Mouse (Mus musculus) limb, embryonic 11.5 days (tissue): ENCODE results near the gene Trnp1. TPM values are rescaled to one million over a fixed set of nuclear protein-coding genes. Genes with fewer than 3 reads are reported as not detected.

Experiments
- ATAC-seq: fragments of 200-750 bp; cut with Nextera tagmentation; 2 replicates; pipeline ENCODE4 v1.8.0; 2017; ENCODE audit warnings: low read depth; ENCODE audit not compliant: insufficient number of reproducible peaks, low FRiP score, low TSS enrichment
- DNase-seq: peaks from one replicate; pipeline ENCODE4 v3.0.0-alpha.2; 2015; ENCODE audit warnings: low spot score
- H3K27ac ChIP-seq: fragments of 300-500 bp; sonication (generic); replicated peaks from 2 replicates; pipeline ENCODE4 v1.5.1; 2014; ENCODE audit warnings: low read depth, mild to moderate bottlenecking, low read length
- H3K27me3 ChIP-seq: fragments of 300-500 bp; sonication (generic); 2 replicates; pipeline ENCODE4 v1.6.1; 2014; ENCODE audit warnings: mild to moderate bottlenecking, low read length, mixed read lengths; ENCODE audit not compliant: control insufficient read depth, insufficient read depth
- H3K36me3 ChIP-seq: fragments of 300-500 bp; sonication (generic); 2 replicates; pipeline ENCODE4 v1.6.1; 2014; ENCODE audit warnings: mild to moderate bottlenecking, low read length, moderate library complexity, mixed read lengths; ENCODE audit not compliant: control insufficient read depth, insufficient read depth
- H3K4me1 ChIP-seq: fragments of 300-500 bp; sonication (generic); 2 replicates; pipeline ENCODE4 v1.6.1; 2014; ENCODE audit warnings: low read length, mixed read lengths; ENCODE audit not compliant: control insufficient read depth, insufficient read depth
- H3K4me2 ChIP-seq: fragments of 300-500 bp; sonication (generic); 2 replicates; pipeline ENCODE4 v1.6.1; 2014; ENCODE audit warnings: low read depth, mild to moderate bottlenecking, moderate library complexity; ENCODE audit not compliant: severe bottlenecking
- H3K4me3 ChIP-seq: fragments of 300-500 bp; sonication (generic); 2 replicates; pipeline ENCODE4 v1.5.1; 2014; ENCODE audit warnings: low read depth, low read length
- H3K9ac ChIP-seq: fragments of 300-500 bp; sonication (generic); 2 replicates; pipeline ENCODE4 v1.6.1; 2014; ENCODE audit warnings: mild to moderate bottlenecking, low read length
- H3K9me3 ChIP-seq: fragments of 300-500 bp; sonication (generic); 2 replicates; pipeline ENCODE4 v1.6.1; 2016; ENCODE audit warnings: low read length; ENCODE audit not compliant: control insufficient read depth
- WGBS: fragments of 180-500 bp; shearing (Covaris S2); extraction: QIAGEN DNeasy Blood & Tissue Kit; methylation state at CpG from one replicate; pipeline ENCODE4 v1.1.7; 2014; 5-methylcytosine and 5-hydroxymethylcytosine counted together
- polyA plus RNA-seq: library from polyadenylated mRNA; unstranded; fragments of >200 nt; fragmentation: Nextera tagmentation; extraction: Ambion mirVana; gene quantifications from 2 replicates; pipeline ENCODE4 v1.2.1, GENCODE M21; 2014

Gene Trnp1
- polyA plus RNA-seq, 1 experiment from 2014 or later, result 1.5 TPM

DNA sequence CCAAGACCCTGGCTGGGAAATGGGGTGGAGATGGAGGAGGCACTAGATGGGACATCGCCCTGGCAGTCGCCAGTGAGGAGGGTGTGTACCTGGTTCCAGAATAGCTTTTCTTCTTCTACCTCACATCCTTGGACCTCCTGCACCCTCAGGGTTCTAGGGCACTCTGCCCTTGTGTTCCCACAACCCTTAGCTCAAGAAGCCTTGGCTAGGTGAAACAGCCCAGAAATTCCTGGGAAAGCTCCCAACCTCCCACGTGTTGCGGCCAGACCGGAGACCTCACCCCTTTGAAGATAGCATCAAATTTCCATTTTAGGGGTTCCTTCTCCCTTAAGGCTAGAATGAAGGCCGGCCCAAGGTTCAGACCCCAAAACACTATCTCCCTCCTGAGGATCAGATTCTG, 17.6 kb downstream of the Trnp1 start:
- no peak overlapping the region for H3K4me3 ChIP-seq
- 42% methylated on average over 6 of the region's 6 CpGs for WGBS
- H3K36me3 ChIP-seq, result no peaks in the 10 kb centered on the region
- peaks cover 20% of the 10 kb centered on the region for H3K27me3 ChIP-seq
- no peak overlapping the region for H3K27ac ChIP-seq
- no peak overlapping the region for H3K9ac ChIP-seq
- H3K9me3 ChIP-seq, result no peaks in the 10 kb centered on the region
- peaks cover 5% of the 10 kb centered on the region; the same call in 1 of the 2 replicates for H3K4me1 ChIP-seq
- DNase-seq (no peak), ATAC-seq (no peak)
- H3K4me2 ChIP-seq, result no peak overlapping the region

DNA sequence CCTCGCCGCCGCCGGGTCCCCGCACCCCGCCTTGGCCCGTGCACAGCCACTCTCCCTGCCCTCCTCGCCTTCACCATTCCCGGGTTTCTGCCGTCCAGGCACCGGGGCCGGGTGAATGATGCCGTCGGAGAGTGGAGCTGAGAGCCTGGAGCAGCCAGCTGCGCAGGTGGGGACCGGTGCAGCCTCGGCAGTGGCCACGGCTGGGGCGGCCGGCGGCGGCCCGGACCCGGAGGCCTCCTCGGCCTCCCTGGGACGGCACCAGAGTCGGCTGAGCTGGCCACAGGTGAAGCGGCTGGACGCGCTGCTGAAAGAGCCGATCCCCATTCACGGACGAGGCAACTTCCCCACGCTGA, 18.2 kb downstream of the Trnp1 start:
- Histone ChIP-seq H3K27me3 (peaks cover 20% of the 10 kb centered on the region), H3K9ac (peak overlapping the region; percentile 45; the same call in 1 of the 2 replicates), H3K27ac (no peak overlapping the region), H3K4me2 (peak overlapping the region; percentile 46), H3K9me3 (no peaks in the 10 kb centered on the region), H3K4me1 (peaks cover 5% of the 10 kb centered on the region; the same call in 1 of the 2 replicates), H3K4me3 (peak overlapping the region; percentile 41), H3K36me3 (no peaks in the 10 kb centered on the region)
- no peak for ATAC-seq
- no peak for DNase-seq
- 4% methylated on average over 34 of the region's 34 CpGs for WGBS

DNA sequence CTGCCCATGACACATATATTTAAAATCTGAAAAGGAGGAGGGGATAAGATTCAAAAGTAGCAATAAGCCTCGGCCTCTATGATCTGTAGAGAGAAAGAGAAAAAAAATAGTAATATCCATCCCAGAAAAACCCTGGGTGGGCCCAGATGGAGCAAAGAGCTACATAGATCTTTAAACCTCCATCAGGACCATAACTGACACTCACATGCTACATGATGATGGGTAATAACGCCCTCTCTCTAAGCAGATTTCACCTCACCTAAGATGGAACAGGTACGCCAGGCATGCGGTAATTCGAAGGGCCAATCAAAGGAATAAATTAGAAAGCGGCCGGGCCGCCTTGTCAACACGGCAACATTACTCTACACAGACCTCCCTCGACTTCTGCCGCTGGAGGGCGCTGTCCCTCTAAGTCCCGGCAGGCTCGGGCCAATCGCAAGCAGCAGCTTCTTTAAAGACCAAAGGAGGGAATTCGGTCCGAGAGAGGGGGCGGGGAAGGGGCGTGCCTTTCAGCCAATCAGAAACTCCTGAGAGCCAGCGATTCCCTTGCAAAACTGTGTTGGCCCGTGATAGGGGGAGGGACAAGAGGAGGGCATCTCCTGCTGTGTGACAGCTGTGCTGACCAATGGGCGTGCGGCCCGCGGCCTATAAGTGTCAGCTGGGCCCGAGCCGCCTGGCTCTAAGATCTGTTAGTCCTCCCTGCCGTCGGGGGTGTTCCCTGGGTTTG, 18.7 kb downstream of the Trnp1 start, which contains the start of gene Tent5b:
Gene Tent5b, plus strand, starts transcription at position 675 of the 727 bp plus-strand sequence.
- WGBS, result 3% methylated on average over 29 of the region's 29 CpGs
- peaks cover 20% of the 10 kb centered on the region for H3K27me3 ChIP-seq
- peak; percentile 95 for ATAC-seq

DNA sequence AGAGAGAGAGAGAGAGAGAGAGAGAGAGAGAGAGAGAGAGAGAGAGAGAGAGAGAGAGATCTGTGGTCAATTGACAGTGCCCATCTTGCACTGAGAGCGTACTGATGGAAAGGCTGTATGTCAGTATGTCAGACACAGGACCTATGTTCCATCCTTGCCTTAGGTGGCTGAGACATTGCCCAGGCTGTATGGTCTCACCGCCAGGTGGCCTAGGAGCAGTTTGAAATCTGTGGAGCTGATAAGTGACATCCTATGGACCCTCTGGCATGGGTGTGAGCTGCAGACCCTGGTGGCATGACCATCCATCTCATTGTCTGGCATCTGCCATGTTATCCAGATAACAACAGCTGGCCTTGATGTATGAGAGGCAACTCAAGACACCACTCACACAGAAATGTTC, 24.5 kb downstream of the Trnp1 start:
- H3K9me3 ChIP-seq, result peaks cover 2% of the 10 kb centered on the region; the same call in 1 of the 2 replicates
- 67% methylated on average over 2 of the region's 2 CpGs for WGBS

More for the DNA sequence above, 18.7 kb downstream of the Trnp1 start, which contains the start of gene Tent5b:
- no peak within 1 kb of the TSS for H3K27ac ChIP-seq
- peaks cover 5% of the 10 kb centered on the region; the same call in 1 of the 2 replicates for H3K4me1 ChIP-seq
- no peaks in the 10 kb centered on the region for H3K9me3 ChIP-seq
- peak within 1 kb of the TSS; percentile 45; the same call in 1 of the 2 replicates for H3K9ac ChIP-seq
- H3K4me3 ChIP-seq, result peak within 1 kb of the TSS; percentile 41
- peak within 1 kb of the TSS; percentile 46 for H3K4me2 ChIP-seq
- no peaks in the 10 kb centered on the region for H3K36me3 ChIP-seq
- DNase-seq, result peak; percentile 98

DNA sequence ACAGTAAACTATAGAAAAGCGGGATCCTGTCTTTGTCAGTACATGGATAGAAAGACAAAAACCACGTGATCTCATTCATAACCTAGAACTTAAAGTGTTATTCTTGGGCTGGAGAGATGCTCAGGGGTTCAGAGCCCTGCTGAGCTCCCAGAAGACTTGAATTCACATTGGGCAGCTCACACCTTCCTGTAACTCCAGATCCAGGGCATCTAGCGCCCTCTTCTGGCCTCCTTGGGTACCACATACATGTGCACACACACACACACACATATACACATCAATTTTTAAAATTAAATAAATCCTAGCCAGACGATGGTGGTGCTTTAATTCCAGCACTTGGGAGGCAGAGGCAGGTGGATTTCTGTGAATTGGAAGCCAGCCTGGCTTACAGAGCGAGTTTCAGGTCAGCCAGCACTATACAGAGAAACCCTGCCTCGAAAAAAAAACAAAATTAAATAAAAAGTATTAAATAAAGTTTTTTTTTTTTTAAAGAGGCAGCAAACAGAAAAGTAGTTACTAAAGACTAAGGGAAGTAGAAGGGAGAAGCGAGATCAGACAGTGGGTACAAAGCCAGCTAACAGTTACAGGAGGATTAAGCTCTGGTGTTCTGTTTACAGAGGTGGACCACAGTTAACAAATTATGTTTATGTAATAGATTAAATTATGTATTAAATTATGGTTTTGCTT, 27.1 kb downstream of the Trnp1 start:
- Histone ChIP-seq H3K36me3 (no peaks in the 10 kb centered on the region), H3K4me2 (no peak overlapping the region), H3K9me3 (peaks cover 2% of the 10 kb centered on the region; the same call in 1 of the 2 replicates), H3K4me1 (peaks cover 11% of the 10 kb centered on the region), H3K9ac (no peak overlapping the region), H3K27me3 (0 out of 2 replicates have a peak, but pooled peaks cover 2% of the 10 kb centered on the region), H3K27ac (no peak overlapping the region), H3K4me3 (no peak overlapping the region)
- 79% methylated on average over 7 of the region's 7 CpGs for WGBS
- DNase-seq, result no peak
- no peak for ATAC-seq

More for the DNA sequence above, 24.5 kb downstream of the Trnp1 start:
- no peaks in the 10 kb centered on the region for H3K36me3 ChIP-seq
- H3K27ac ChIP-seq, result no peak overlapping the region
- H3K4me1 ChIP-seq, result peaks cover 6% of the 10 kb centered on the region
- no peak for ATAC-seq
- H3K9ac ChIP-seq, result no peak overlapping the region
- no peak for DNase-seq
- no peak overlapping the region for H3K4me2 ChIP-seq
- H3K27me3 ChIP-seq, result no peaks in the 10 kb centered on the region
- no peak overlapping the region for H3K4me3 ChIP-seq

DNA sequence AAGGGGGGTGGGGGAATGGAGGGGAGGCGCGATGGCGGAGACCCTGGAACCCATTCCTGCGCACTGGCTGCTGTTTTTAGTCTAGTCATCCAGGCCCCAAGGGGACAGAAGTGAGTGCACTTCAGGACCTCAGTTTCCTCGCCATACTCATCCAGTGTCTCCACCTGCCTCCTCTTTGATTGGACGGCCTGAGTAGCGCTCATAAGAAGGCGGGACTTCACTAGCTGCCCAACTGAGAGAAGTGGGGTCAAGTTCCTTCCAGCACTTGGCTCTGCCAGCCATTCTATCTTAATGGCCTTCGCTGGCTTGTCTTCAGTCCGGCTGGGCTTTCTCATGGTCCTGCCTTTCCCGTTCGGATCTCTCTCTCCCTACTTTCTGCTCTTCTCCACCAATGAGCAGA, 29.2 kb downstream of the Trnp1 start:
- no peak for ATAC-seq
- 14% methylated on average over 12 of the region's 12 CpGs for WGBS

DNA sequence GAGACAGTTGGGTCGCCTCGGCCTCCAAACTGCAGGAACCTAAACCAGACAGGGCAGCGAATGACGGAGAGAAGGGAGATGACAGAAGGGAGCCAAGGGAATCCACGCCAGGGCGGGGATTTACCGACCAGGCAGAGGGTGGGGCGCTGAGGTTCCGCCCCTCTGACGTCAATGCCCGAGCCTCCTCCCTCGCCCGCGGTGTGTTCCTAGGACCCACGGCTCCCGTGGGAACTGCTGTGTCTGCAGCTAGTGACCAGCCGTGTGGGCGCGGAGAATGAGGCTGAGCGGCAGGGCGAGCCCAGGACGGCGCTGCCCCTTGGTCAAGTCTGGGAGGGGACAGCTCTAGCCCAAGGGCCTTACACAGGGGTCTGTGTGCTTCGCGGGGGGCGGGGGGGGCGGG, 30.3 kb downstream of the Trnp1 start:
- H3K4me1 ChIP-seq, result peaks cover 11% of the 10 kb centered on the region
- no peaks in the 10 kb centered on the region for H3K36me3 ChIP-seq
- no peak overlapping the region for H3K27ac ChIP-seq
- peaks cover 2% of the 10 kb centered on the region; the same call in 1 of the 2 replicates for H3K9me3 ChIP-seq
- under 1% methylated on average over 27 of the region's 27 CpGs for WGBS
- peak overlapping the region; percentile 48 for H3K4me3 ChIP-seq
- H3K9ac ChIP-seq, result peak overlapping the region; percentile 22; the same call in 1 of the 2 replicates
- ATAC-seq (no peak), DNase-seq (peak; percentile 76)
- H3K27me3 ChIP-seq, result 0 out of 2 replicates have a peak, but pooled peaks cover 2% of the 10 kb centered on the region
- peak overlapping the region; percentile 94 for H3K4me2 ChIP-seq

More for the DNA sequence above, 29.2 kb downstream of the Trnp1 start:
- DNase-seq, result no peak
- Histone ChIP-seq H3K27ac (no peak overlapping the region), H3K4me2 (peak overlapping the region; percentile 94; the same call in 1 of the 2 replicates), H3K9me3 (peaks cover 2% of the 10 kb centered on the region; the same call in 1 of the 2 replicates), H3K9ac (no peak overlapping the region), H3K4me3 (no peak overlapping the region), H3K36me3 (no peaks in the 10 kb centered on the region), H3K27me3 (0 out of 2 replicates have a peak, but pooled peaks cover 2% of the 10 kb centered on the region), H3K4me1 (peaks cover 11% of the 10 kb centered on the region)

DNA sequence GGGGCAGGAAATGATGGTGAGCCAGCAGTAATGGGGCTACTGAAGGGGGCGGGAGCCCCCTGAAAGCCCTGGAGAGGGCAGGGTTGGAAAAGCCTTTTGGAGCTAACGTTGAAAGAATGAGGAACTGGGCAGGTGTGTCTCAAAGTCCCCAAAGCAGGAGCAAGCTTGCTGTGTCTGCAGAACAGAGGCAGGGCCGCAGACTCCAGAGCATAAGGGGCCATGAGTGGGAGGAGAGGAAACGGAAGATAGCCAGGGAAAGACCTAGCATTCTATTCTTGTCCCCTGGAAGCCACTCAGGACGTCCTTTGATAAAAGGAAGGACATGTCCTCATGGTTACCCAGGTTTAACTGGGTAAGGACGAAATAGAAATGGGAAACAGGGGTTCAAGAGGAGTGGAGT, 35.2 kb downstream of the Trnp1 start:
- Histone ChIP-seq H3K9me3 (no peaks in the 10 kb centered on the region), H3K36me3 (no peaks in the 10 kb centered on the region), H3K27me3 (no peaks in the 10 kb centered on the region), H3K9ac (no peak overlapping the region), H3K4me1 (no peaks in the 10 kb centered on the region), H3K27ac (no peak overlapping the region), H3K4me3 (no peak overlapping the region), H3K4me2 (no peak overlapping the region)
- WGBS, result 54% methylated on average over 6 of the region's 6 CpGs
- ATAC-seq, result no peak
- no peak for DNase-seq
